Mouse (Mus musculus): ENCODE measurements around the gene Hist1h2bq. TPM values are rescaled to one million over a fixed set of nuclear protein-coding genes. Genes with fewer than 3 reads are reported as not detected.
"Not testable (repeated sequence)": the region's sequence is repeated elsewhere in the genome, so short reads cannot be mapped to it uniquely, and the experiment has no call there.

The Hist1h2bq gene
- polyA plus RNA-seq, 1 experiment from 2014 or later = 9.6 TPM

DNA sequence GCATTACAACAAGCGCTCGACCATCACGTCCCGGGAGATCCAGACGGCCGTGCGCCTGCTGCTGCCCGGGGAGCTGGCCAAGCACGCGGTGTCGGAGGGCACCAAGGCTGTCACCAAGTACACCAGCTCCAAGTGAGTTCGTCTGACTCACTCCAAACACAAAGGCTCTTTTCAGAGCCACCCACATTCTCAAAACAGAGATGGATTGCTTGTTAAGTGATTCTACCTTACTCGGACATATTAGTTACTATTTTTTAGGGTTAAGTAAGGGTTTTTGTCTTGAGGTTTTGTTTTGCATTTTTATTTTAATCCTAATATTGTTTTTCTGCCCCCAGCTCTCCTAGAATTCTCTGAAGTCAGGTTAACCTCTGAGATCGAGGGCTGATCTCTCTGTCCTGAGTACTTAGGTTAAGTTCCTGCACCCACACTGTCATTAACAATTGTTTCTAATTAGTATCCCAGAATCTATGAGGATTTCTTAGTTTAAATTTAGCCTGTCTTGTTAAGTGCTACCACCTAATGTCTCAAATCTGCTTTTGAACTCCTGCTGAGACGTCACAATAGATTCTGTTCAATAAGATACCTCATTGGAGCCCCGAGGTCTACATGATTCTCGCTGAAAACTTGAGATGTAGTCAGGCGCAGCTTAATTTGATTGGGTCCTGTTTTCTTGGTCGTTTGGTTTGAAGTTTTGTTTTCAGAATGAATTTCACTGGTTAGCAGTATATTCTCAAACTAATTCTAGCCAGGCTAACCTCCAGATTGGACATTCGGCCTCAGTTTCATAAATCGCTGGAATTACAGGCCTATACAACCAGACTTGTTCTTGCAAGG lies 22.0 kb downstream of the Hist1h2bq start:
- H3K36me3 ChIP-seq (ENCODE audit: control insufficient read depth, insufficient read depth, low read length) = no peaks in the 10 kb centered on the region
- H3K9ac ChIP-seq (ENCODE audit: low read length) = peak overlapping the region; percentile 63
- no peak for ATAC-seq (ENCODE audit: insufficient number of reproducible peaks, insufficient read depth, low FRiP score, low read depth)
- peak overlapping the region; percentile 53 to 59; a peak in 1 of 4 replicates for H3K27ac ChIP-seq (replicated peaks in 1 of 2; ENCODE audit: control insufficient read depth in 1 of 2, insufficient read depth in 1 of 2, low read depth in 2 of 2, low read length in 2 of 2)
- H3K4me3 ChIP-seq (ENCODE audit: control insufficient read depth in 1 of 2, insufficient read depth in 1 of 2, low read depth in 1 of 2, low read length in 2 of 2) = peak overlapping the region in 1 of 2 experiments; percentile 21; a peak in 2 of 4 replicates
- no peaks in the 10 kb centered on the region for H3K27me3 ChIP-seq (ENCODE audit: control insufficient read depth, insufficient read depth, low read length)
- H3K4me1 ChIP-seq (ENCODE audit: control insufficient read depth in 2 of 2, insufficient read depth in 2 of 2, low read length in 2 of 2) = peaks cover 7 to 30% of the 10 kb centered on the region in 2 experiments
- H3K9me3 ChIP-seq (ENCODE audit: control insufficient read depth, low read length) = no peaks in the 10 kb centered on the region
- peak overlapping the region; percentile 64 for H3K4me2 ChIP-seq (ENCODE audit: low read length)
- 32% methylated on average over 14 of the region's 21 CpGs for WGBS

DNA sequence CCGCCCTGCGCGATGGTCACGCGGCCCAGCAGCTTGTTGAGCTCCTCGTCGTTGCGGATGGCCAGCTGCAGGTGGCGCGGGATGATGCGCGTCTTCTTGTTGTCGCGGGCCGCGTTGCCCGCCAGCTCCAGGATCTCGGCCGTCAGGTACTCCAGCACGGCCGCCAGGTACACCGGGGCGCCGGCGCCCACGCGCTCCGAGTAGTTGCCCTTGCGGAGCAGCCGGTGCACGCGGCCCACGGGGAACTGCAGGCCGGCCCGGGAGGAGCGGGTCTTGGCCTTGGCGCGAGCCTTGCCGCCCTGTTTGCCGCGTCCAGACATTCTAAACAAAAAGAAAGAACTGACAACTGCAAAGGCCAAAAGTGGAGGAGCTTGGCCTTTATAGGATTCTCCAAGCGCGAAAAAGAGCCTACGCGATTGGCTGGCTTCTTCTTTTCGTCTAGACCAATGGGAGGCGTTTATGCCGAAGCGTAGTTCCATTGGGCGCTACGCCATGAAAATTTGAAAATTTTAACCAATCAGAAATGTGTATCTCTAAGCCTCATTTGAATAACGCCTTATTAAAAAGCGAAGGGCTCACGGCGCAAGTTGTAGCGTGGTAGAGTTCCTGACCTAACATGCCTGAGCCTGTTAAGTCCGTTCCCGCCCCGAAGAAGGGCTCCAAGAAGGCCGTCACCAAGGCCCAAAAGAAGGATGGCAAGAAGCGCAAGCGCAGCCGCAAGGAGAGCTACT lies 22.9 kb downstream of the Hist1h2bq start, which contains the start of the genes Hist1h2an and Hist1h2bp:
Gene Hist1h2an (minus strand): TSS at position 320 of the 731 bp plus-strand sequence.
Gene Hist1h2bp (plus strand): TSS at position 563 of the 731 bp plus-strand sequence.
- under 1% methylated on average over 33 of the region's 63 CpGs for WGBS
- not testable (repeated sequence) for H3K27me3 ChIP-seq (ENCODE audit: control insufficient read depth, insufficient read depth, low read length); H3K36me3 ChIP-seq (ENCODE audit: control insufficient read depth, insufficient read depth, low read length); H3K9me3 ChIP-seq (ENCODE audit: control insufficient read depth, low read length)
- Histone ChIP-seq H3K4me1 (ENCODE audit: control insufficient read depth in 2 of 2, insufficient read depth in 2 of 2, low read length in 2 of 2) (peaks cover 7 to 36% of the 10 kb centered on the region in 2 experiments), H3K4me2 (ENCODE audit: low read length) (peak within 1 kb of the TSS; percentile 64), H3K9ac (ENCODE audit: low read length) (peak within 1 kb of the TSS; percentile 65), H3K27ac (replicated peaks in 1 of 2; ENCODE audit: control insufficient read depth in 1 of 2, insufficient read depth in 1 of 2, low read depth in 2 of 2, low read length in 2 of 2) (peak within 1 kb of the TSS; percentile 82 to 92), H3K4me3 (ENCODE audit: control insufficient read depth in 1 of 2, insufficient read depth in 1 of 2, low read depth in 1 of 2, low read length in 2 of 2) (peak within 1 kb of the TSS; percentile 36 to 46)
- ATAC-seq (ENCODE audit: insufficient number of reproducible peaks, insufficient read depth, low FRiP score, low read depth) = peak; percentile 92

GRCm38 (mm10) chr13:21786189-21786898 lies 23.7 kb downstream of the Hist1h2bq start:
- 10% methylated on average over 8 of the region's 8 CpGs for WGBS
- H3K9ac ChIP-seq (ENCODE audit: low read length) = peak overlapping the region; percentile 65

GRCm38 (mm10) chr13:21784311-21784710 lies 25.7 kb downstream of the Hist1h2bq start:
- H3K9ac ChIP-seq (ENCODE audit: low read length) = peak overlapping the region; percentile 82
- H3K4me1 ChIP-seq (ENCODE audit: control insufficient read depth in 2 of 2, insufficient read depth in 2 of 2, low read length in 2 of 2) = peaks cover 7 to 34% of the 10 kb centered on the region in 2 experiments
- no peak for ATAC-seq (ENCODE audit: insufficient number of reproducible peaks, insufficient read depth, low FRiP score, low read depth)
- H3K36me3 ChIP-seq (ENCODE audit: control insufficient read depth, insufficient read depth, low read length) = no peaks in the 10 kb centered on the region
- peak overlapping the region; percentile 80 to 87 for H3K27ac ChIP-seq (replicated peaks in 1 of 2; ENCODE audit: control insufficient read depth in 1 of 2, insufficient read depth in 1 of 2, low read depth in 2 of 2, low read length in 2 of 2)
- 47% methylated on average over 6 of the region's 6 CpGs for WGBS
- H3K4me3 ChIP-seq (ENCODE audit: control insufficient read depth in 1 of 2, insufficient read depth in 1 of 2, low read depth in 1 of 2, low read length in 2 of 2) = peak overlapping the region in 1 of 2 experiments; percentile 44; a peak in 1 of 4 replicates
- H3K9me3 ChIP-seq (ENCODE audit: control insufficient read depth, low read length) = no peaks in the 10 kb centered on the region
- peak overlapping the region; percentile 77; the same call in 1 of the 2 replicates for H3K4me2 ChIP-seq (ENCODE audit: low read length)
- no peaks in the 10 kb centered on the region for H3K27me3 ChIP-seq (ENCODE audit: control insufficient read depth, insufficient read depth, low read length)

More at GRCm38 (mm10) chr13:21786189-21786898, 23.7 kb downstream of the Hist1h2bq start:
- no peak for ATAC-seq (ENCODE audit: insufficient number of reproducible peaks, insufficient read depth, low FRiP score, low read depth)
- Histone ChIP-seq H3K9me3 (ENCODE audit: control insufficient read depth, low read length) (no peaks in the 10 kb centered on the region), H3K36me3 (ENCODE audit: control insufficient read depth, insufficient read depth, low read length) (no peaks in the 10 kb centered on the region), H3K4me2 (ENCODE audit: low read length) (peak overlapping the region; percentile 64), H3K27me3 (ENCODE audit: control insufficient read depth, insufficient read depth, low read length) (no peaks in the 10 kb centered on the region), H3K4me3 (ENCODE audit: control insufficient read depth in 1 of 2, insufficient read depth in 1 of 2, low read depth in 1 of 2, low read length in 2 of 2) (peak overlapping the region; percentile 36 to 42), H3K27ac (replicated peaks in 1 of 2; ENCODE audit: control insufficient read depth in 1 of 2, insufficient read depth in 1 of 2, low read depth in 2 of 2, low read length in 2 of 2) (peak overlapping the region; percentile 82 to 84), H3K4me1 (ENCODE audit: control insufficient read depth in 2 of 2, insufficient read depth in 2 of 2, low read length in 2 of 2) (peaks cover 7 to 36% of the 10 kb centered on the region in 2 experiments)

DNA sequence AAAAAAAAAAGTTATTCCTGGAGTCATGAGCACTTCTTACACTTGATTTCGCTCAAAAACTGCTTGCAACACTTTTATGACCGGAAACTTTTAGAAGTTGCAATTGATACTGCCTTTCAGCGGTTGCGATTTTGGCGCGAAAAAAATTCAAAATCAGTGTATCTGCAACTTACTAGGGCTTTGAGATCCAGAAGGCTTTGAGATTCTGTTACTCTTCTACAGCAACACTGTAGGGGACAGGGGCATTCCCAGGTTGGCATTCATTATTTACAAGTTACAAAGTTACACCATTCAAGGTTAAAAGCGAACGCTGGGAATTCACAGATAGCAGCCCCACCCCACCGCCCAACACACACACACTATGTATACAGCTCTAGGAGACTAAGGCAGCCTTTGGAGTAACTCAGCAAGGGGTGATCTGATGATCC lies 26.2 kb downstream of the Hist1h2bq start:
- H3K4me3 ChIP-seq (ENCODE audit: control insufficient read depth in 1 of 2, insufficient read depth in 1 of 2, low read depth in 1 of 2, low read length in 2 of 2) = peak overlapping the region; percentile 16 to 44; a peak in 3 of 4 replicates
- peak overlapping the region; percentile 82 for H3K9ac ChIP-seq (ENCODE audit: low read length)
- no peaks in the 10 kb centered on the region for H3K36me3 ChIP-seq (ENCODE audit: control insufficient read depth, insufficient read depth, low read length)
- no peaks in the 10 kb centered on the region for H3K9me3 ChIP-seq (ENCODE audit: control insufficient read depth, low read length)
- H3K27me3 ChIP-seq (ENCODE audit: control insufficient read depth, insufficient read depth, low read length) = no peaks in the 10 kb centered on the region
- no peak for ATAC-seq (ENCODE audit: insufficient number of reproducible peaks, insufficient read depth, low FRiP score, low read depth)
- H3K27ac ChIP-seq (replicated peaks in 1 of 2; ENCODE audit: control insufficient read depth in 1 of 2, insufficient read depth in 1 of 2, low read depth in 2 of 2, low read length in 2 of 2) = peak overlapping the region; percentile 80 to 87
- H3K4me2 ChIP-seq (ENCODE audit: low read length) = peak overlapping the region; percentile 77
- 5% methylated on average over 9 of the region's 9 CpGs for WGBS
- peaks cover 7 to 34% of the 10 kb centered on the region in 2 experiments for H3K4me1 ChIP-seq (ENCODE audit: control insufficient read depth in 2 of 2, insufficient read depth in 2 of 2, low read length in 2 of 2)

- no peaks in the 10 kb centered on the region for H3K36me3 ChIP-seq (ENCODE audit: control insufficient read depth, insufficient read depth, low read length)
- WGBS = 0% methylated on average over 14 of the region's 20 CpGs
- H3K9me3 ChIP-seq (ENCODE audit: control insufficient read depth, low read length) = no peaks in the 10 kb centered on the region
- ATAC-seq (ENCODE audit: insufficient number of reproducible peaks, insufficient read depth, low FRiP score, low read depth) = peak; percentile 70
- H3K27me3 ChIP-seq (ENCODE audit: control insufficient read depth, insufficient read depth, low read length) = no peaks in the 10 kb centered on the region
- H3K4me3 ChIP-seq (ENCODE audit: control insufficient read depth in 1 of 2, insufficient read depth in 1 of 2, low read depth in 1 of 2, low read length in 2 of 2) = peak within 1 kb of the TSS; percentile 44 to 52
- H3K4me1 ChIP-seq (ENCODE audit: control insufficient read depth in 2 of 2, insufficient read depth in 2 of 2, low read length in 2 of 2) = peaks cover 7 to 37% of the 10 kb centered on the region in 2 experiments
- peak within 1 kb of the TSS; percentile 82 for H3K9ac ChIP-seq (ENCODE audit: low read length)
- peak within 1 kb of the TSS; percentile 84 to 87 for H3K27ac ChIP-seq (replicated peaks in 1 of 2; ENCODE audit: control insufficient read depth in 1 of 2, insufficient read depth in 1 of 2, low read depth in 2 of 2, low read length in 2 of 2)
- peak within 1 kb of the TSS; percentile 77 for H3K4me2 ChIP-seq (ENCODE audit: low read length)
These were observed 26.8 kb downstream of the Hist1h2bq start, which contains the start of gene Hist1h3i for GRCm38 (mm10) chr13:21783255-21783617. Hist1h3i (minus strand) TSS chr13:21783370.

Measured in heart, embryonic 14.5 days (tissue).